Mouse (Mus musculus) intestine, embryonic 14.5 days (tissue): Measurements from ENCODE around the gene Oprm1. TPM values are rescaled to one million over a fixed set of nuclear protein-coding genes. Genes with fewer than 3 reads are reported as not detected.

Experiments
- ATAC-seq: fragments of 200-750 bp; cut with Nextera tagmentation; replicated peaks from 2 replicates; pipeline ENCODE4 v1.8.0; 2017; ENCODE audit warnings: low read depth, moderate number of reproducible peaks, moderate TSS enrichment, moderate library complexity; ENCODE audit not compliant: low FRiP score, low TSS enrichment
- DNase-seq: peaks from one replicate; pipeline ENCODE4 v3.0.0-alpha.2; 2018; ENCODE audit warnings: low spot score
- H3K27ac ChIP-seq: fragments of 300-500 bp; sonication (generic); 2 replicates; pipeline ENCODE4 v1.5.1; 2014; ENCODE audit warnings: low read depth, mild to moderate bottlenecking, control low read depth
- H3K27me3 ChIP-seq: fragments of 300-500 bp; sonication (generic); replicated peaks from 2 replicates; pipeline ENCODE4 v1.6.1; 2014; ENCODE audit warnings: low read length, control low read depth; ENCODE audit not compliant: control insufficient read depth, insufficient read depth
- H3K36me3 ChIP-seq: fragments of 300-500 bp; sonication (generic); 2 replicates; pipeline ENCODE4 v1.6.1; 2014; ENCODE audit warnings: low read length, control low read depth; ENCODE audit not compliant: control insufficient read depth, insufficient read depth
- H3K4me1 ChIP-seq: fragments of 300-500 bp; sonication (generic); replicated peaks from 2 replicates; pipeline ENCODE4 v1.6.1; 2014; ENCODE audit warnings: low read length, control low read depth, mixed read lengths; ENCODE audit not compliant: control insufficient read depth, insufficient read depth
- H3K4me2 ChIP-seq: fragments of 300-500 bp; sonication (generic); 2 replicates; pipeline ENCODE4 v1.6.1; 2014; ENCODE audit warnings: low read length
- H3K4me3 ChIP-seq: fragments of 300-500 bp; sonication (generic); 2 replicates; pipeline ENCODE4 v1.5.1; 2014; ENCODE audit warnings: low read depth, low read length, control low read depth, mixed read lengths
- H3K9ac ChIP-seq: fragments of 300-500 bp; sonication (generic); 2 replicates; pipeline ENCODE4 v1.6.1; 2014; ENCODE audit warnings: mild to moderate bottlenecking, low read length
- H3K9me3 ChIP-seq: fragments of 300-500 bp; sonication (generic); 2 replicates; pipeline ENCODE4 v1.6.1; 2016; ENCODE audit warnings: low read length, control low read depth; ENCODE audit not compliant: control insufficient read depth
- WGBS: fragments of 180-500 bp; shearing (Covaris S2); extraction: QIAGEN DNeasy Blood & Tissue Kit; methylation state at CpG from one replicate; pipeline ENCODE4 v1.1.7; 2014; 5-methylcytosine and 5-hydroxymethylcytosine counted together
- polyA plus RNA-seq: library from polyadenylated mRNA; unstranded; fragments of >200 nt; fragmentation: Nextera tagmentation; extraction: Ambion mirVana; gene quantifications from 2 replicates; pipeline ENCODE4 v1.2.1, GENCODE M21; 2014

Oprm1 gene
- polyA plus RNA-seq, 1 experiment from 2014 or later, result 0.51 TPM

DNA sequence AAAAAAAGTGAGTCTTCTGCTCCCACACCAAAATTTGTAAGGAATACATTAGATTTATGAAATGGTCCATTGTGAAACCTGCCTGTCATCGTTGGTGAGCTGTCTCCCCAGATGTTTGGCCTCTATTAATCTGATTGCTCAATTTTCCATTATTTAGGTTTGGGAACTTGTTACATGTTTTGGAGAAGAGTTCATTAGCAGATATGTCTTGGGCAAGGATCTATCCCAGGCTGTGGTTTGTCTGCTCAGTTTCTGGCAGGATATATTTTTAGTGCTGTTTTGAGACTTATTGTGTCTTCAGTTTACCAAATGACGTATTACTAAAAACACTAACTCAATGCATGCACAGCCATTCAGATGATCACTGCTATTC is 289.6 kb downstream of the Oprm1 start:
- DNase-seq (no peak), ATAC-seq (no peak)

DNA sequence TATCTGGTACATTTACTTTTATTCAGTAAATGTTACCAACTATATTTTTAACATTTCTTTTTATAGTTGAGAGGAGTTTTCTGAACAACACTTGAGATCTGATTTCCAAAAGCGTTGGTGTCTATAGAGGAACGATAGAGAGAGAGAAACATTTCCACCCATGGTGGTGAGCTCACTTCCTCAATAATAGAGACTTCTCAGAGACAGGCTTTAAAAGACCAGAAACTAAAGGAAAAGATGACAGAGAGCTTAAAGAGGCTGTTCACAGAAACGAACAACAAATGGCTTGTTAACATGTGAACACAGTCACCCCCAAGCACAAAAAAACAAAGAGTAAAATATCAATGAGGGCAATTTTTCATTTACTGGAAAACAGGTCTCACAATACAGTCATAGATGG is 291.6 kb downstream of the Oprm1 start:
- 68% methylated on average over 3 of the region's 3 CpGs for WGBS
- no peak overlapping the region for H3K4me2 ChIP-seq
- no peak overlapping the region for H3K9ac ChIP-seq
- no peak overlapping the region for H3K27ac ChIP-seq
- H3K4me1 ChIP-seq, result peaks cover 16% of the 10 kb centered on the region
- H3K9me3 ChIP-seq, result no peaks in the 10 kb centered on the region
- DNase-seq, result no peak
- no peaks in the 10 kb centered on the region for H3K27me3 ChIP-seq
- no peak overlapping the region for H3K4me3 ChIP-seq
- ATAC-seq, result no peak
- H3K36me3 ChIP-seq, result no peaks in the 10 kb centered on the region

More for the DNA sequence above, 289.6 kb downstream of the Oprm1 start:
- H3K27ac ChIP-seq, result peak overlapping the region; percentile 23
- H3K27me3 ChIP-seq, result no peaks in the 10 kb centered on the region
- H3K36me3 ChIP-seq, result no peaks in the 10 kb centered on the region
- no peak overlapping the region for H3K4me3 ChIP-seq
- no peak overlapping the region for H3K9ac ChIP-seq
- peak overlapping the region; percentile 30 for H3K4me2 ChIP-seq
- 44% methylated on average over 2 of the region's 2 CpGs for WGBS
- peaks cover 16% of the 10 kb centered on the region for H3K4me1 ChIP-seq
- H3K9me3 ChIP-seq, result no peaks in the 10 kb centered on the region

DNA sequence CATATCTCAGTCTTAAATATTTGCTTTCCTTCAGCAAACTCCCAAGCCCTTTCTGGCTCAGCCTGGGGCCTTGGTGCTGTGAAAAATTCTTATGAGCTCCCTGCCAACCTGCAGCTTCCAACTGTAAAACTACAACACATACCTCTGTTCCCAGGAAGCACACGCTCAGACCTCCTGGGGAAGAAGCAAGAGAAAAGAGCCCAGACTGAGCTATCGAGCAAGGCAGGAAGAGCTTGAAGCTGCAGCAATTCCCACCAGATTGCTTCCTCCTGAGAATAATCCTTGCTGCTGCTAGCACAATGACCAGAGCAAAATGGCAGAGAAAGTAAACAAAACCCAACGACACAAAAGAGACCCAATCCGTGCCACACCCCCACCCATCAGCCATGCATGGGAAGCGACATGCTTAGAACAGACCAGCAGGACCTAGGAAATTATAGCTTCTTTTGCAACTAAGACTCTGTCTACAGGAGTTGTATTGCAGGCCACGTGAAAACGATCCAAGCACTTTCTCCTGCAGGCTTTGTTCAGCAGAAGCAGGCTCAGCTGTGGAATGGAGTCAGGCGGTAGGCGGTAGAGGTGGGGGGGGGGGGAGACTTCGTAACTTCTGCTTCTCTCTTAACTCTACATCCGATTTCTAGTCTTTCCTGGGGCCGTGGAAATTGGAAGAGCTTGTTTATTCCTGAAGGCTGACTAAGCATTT is 294.2 kb downstream of the Oprm1 start, which contains the start of gene Ipcef1:
TSS of gene Ipcef1 (minus strand) at position 164 of the 703 bp plus-strand sequence.
- WGBS, result 30% methylated on average over 12 of the region's 12 CpGs
- Histone ChIP-seq H3K27me3 (no peaks in the 10 kb centered on the region), H3K4me2 (no peak within 1 kb of the TSS), H3K4me1 (peaks cover 15% of the 10 kb centered on the region), H3K4me3 (no peak within 1 kb of the TSS), H3K9me3 (no peaks in the 10 kb centered on the region), H3K9ac (no peak within 1 kb of the TSS), H3K36me3 (no peaks in the 10 kb centered on the region), H3K27ac (peak within 1 kb of the TSS; percentile 40; the same call in 1 of the 2 replicates)
- DNase-seq (peak; percentile 46), ATAC-seq (peak; percentile 25; the same call in 1 of the 2 replicates)

DNA sequence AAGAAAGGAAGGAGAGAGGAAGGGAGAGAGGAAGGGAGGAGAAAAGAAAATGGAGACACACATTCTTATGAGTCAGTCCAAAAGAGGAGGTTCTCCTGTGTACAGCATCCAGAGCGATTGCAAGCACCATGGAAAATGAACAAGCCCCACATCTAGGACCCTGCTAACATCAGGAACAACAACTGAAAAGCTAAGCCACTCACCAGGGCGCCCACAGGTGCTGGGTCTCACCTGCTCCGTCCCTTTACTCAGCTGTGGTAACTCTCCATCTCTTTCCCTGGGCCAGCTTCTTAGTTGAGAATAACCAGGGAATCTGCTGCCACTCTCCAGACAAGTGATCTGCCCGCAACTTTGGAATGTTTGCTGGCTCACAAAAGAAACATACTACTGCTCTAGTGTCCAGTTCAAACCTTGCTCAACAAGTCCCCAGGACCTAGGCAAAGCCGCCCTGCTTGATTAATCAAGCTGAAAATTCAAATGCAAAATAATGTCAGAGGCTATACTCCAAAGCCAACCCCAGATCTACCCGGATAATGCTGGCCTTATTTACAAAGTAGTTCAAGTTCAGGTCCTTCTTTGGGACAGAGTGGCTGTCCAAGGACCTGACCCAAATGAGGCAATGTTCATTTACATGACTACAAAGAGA is 296.4 kb downstream of the Oprm1 start:
- Histone ChIP-seq H3K4me1 (peaks cover 9% of the 10 kb centered on the region), H3K9me3 (no peaks in the 10 kb centered on the region), H3K36me3 (no peaks in the 10 kb centered on the region), H3K27me3 (no peaks in the 10 kb centered on the region), H3K4me3 (no peak overlapping the region), H3K27ac (no peak overlapping the region), H3K4me2 (no peak overlapping the region), H3K9ac (no peak overlapping the region)
- WGBS, result 80% methylated on average over 6 of the region's 6 CpGs
- DNase-seq (no peak), ATAC-seq (no peak)

DNA sequence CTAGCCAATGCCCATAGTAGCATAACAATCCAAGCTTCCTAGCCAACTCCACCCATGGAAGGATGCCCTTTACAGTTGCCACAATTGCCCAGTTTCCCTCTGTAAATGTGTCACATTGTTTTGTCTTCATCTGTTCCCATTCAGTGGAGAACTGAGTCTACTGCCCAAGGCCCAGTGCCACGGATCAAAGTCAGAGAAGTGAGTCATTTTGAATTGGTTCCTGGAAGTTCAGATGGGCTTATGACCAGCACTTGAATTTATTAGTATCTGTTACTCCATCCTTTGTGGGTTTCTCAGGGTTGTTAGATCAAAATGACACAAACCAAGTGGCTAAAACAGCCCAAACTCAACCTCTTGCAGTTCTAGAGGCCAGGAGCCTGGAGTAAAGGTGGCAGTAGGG is 299.2 kb downstream of the Oprm1 start:
- Histone ChIP-seq H3K27me3 (no peaks in the 10 kb centered on the region), H3K27ac (no peak overlapping the region), H3K4me2 (no peak overlapping the region), H3K9me3 (no peaks in the 10 kb centered on the region), H3K9ac (no peak overlapping the region), H3K4me1 (peaks cover 3% of the 10 kb centered on the region; the same call in 1 of the 2 replicates), H3K36me3 (no peaks in the 10 kb centered on the region), H3K4me3 (no peak overlapping the region)
- WGBS, result 94% methylated on average over 1 of the region's 1 CpGs
- no peak for DNase-seq
- no peak for ATAC-seq

DNA sequence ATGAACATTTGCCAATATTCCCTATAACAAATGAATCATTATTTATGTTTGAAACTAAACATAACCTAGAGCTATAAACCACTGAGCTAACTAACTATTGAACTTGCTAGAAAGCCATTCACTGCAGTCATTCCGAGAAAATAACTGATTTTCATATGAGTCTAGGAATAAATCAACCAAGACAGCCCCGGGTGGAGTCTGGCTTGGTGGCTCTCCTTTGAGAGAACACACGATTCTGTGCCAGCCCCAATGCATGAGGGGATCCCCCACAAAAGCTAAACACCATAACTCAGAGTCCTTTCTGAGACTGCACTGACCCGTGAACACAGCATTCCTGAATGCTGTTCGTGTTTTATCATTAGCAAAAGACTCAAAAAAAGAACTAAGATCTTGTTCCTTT is 302.0 kb downstream of the Oprm1 start:
- Histone ChIP-seq H3K9ac (no peak overlapping the region), H3K9me3 (no peaks in the 10 kb centered on the region), H3K36me3 (no peaks in the 10 kb centered on the region), H3K4me1 (no peaks in the 10 kb centered on the region), H3K27ac (no peak overlapping the region), H3K27me3 (no peaks in the 10 kb centered on the region), H3K4me3 (no peak overlapping the region), H3K4me2 (no peak overlapping the region)
- ATAC-seq (no peak), DNase-seq (no peak)
- 46% methylated on average over 5 of the region's 5 CpGs for WGBS

DNA sequence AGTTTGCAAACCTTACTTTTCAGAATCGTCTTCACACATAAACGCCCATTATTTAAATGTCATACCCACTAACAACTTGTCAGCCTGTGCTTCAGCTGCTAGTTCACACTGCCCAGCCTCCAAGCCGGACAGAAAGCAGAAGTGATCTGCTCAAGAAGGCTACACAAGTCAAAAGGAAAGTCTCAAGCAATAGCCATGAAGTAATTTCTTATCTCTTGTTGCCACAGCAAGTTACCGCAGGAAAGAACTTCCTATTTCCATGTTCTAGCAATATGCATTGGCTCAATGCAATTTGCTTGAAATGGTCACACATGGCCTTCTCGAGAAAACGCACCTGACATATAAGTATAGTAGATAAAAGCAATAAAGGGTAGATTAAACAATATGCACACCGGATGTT is 304.7 kb downstream of the Oprm1 start:
- 69% methylated on average over 7 of the region's 7 CpGs for WGBS

DNA sequence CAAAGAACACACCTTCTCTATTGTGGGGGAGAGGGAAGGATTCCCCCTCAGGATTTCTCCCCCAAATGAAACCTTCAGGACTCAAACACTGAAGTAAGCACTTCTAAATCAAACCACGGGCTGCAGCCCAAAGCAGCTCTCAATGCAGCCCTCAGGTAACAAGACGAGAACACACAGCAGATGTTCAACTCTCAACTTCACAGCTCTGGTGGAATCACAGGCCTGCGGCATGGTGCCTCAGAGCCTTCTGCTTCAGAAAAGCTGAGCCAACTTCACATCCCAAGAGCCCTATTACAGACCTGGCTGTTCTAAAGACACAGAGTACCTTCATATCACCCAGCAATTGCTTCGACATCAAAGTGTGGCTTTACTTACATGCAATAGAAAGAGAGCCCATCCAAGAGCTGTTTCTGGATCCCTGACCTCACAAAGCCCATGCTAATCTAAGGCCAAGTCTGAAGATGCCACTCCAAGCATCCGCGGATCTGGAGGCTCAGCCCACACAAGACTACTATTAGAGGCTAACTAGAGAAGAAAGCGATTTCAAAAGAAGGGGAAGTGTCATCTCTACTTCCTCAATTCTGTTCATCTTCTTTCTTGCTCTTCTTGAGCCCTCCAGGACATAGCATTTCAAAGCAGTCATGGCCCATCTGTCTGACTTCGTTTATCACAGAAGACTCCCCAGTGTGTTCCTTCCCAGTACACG is 305.6 kb downstream of the Oprm1 start:
- Histone ChIP-seq H3K36me3 (no peaks in the 10 kb centered on the region), H3K27me3 (no peaks in the 10 kb centered on the region), H3K4me1 (no peaks in the 10 kb centered on the region), H3K27ac (no peak overlapping the region), H3K4me3 (no peak overlapping the region), H3K9ac (no peak overlapping the region), H3K4me2 (no peak overlapping the region), H3K9me3 (no peaks in the 10 kb centered on the region)
- 79% methylated on average over 9 of the region's 9 CpGs for WGBS
- DNase-seq, result no peak
- no peak for ATAC-seq

More for the DNA sequence above, 304.7 kb downstream of the Oprm1 start:
- H3K4me3 ChIP-seq, result no peak overlapping the region
- H3K4me1 ChIP-seq, result no peaks in the 10 kb centered on the region
- no peak for DNase-seq
- no peak overlapping the region for H3K27ac ChIP-seq
- no peak overlapping the region for H3K4me2 ChIP-seq
- ATAC-seq, result no peak
- no peak overlapping the region for H3K9ac ChIP-seq
- H3K27me3 ChIP-seq, result no peaks in the 10 kb centered on the region
- no peaks in the 10 kb centered on the region for H3K9me3 ChIP-seq
- no peaks in the 10 kb centered on the region for H3K36me3 ChIP-seq
